Mouse (Mus musculus) midbrain, embryonic 15.5 days (tissue): ENCODE measurements around the gene Prima1. TPM values are rescaled to one million over a fixed set of nuclear protein-coding genes. Genes with fewer than 3 reads are reported as not detected.

Experiments used
- ATAC-seq: fragments of 200-750 bp; cut with Nextera tagmentation; replicated peaks from 2 replicates; pipeline ENCODE4 v1.8.0; 2017; ENCODE audit warnings: moderate TSS enrichment
- H3K27ac ChIP-seq: fragments of 300-500 bp; sonication (generic); 2 replicates; pipeline ENCODE4 v1.5.1; 2015; ENCODE audit warnings: mild to moderate bottlenecking, inconsistent platforms
- H3K27me3 ChIP-seq: fragments of 300-500 bp; sonication (generic); replicated peaks from 2 replicates; pipeline ENCODE4 v1.6.1; 2015; ENCODE audit warnings: inconsistent platforms
- H3K36me3 ChIP-seq: fragments of 300-500 bp; sonication (generic); replicated peaks from 2 replicates; pipeline ENCODE4 v1.6.1; 2015; ENCODE audit warnings: inconsistent platforms
- H3K4me1 ChIP-seq: fragments of 300-500 bp; sonication (generic); 2 replicates; pipeline ENCODE4 v1.6.1; 2015; ENCODE audit warnings: inconsistent platforms
- H3K4me2 ChIP-seq: fragments of 300-500 bp; sonication (generic); 2 replicates; pipeline ENCODE4 v1.6.1; 2015; ENCODE audit warnings: inconsistent platforms, mild to moderate bottlenecking, moderate library complexity
- H3K4me3 ChIP-seq: fragments of 300-500 bp; sonication (generic); 2 replicates; pipeline ENCODE4 v1.5.1; 2015; ENCODE audit warnings: mild to moderate bottlenecking, inconsistent platforms
- H3K9ac ChIP-seq: fragments of 300-500 bp; sonication (generic); 2 replicates; pipeline ENCODE4 v1.6.1; 2015; ENCODE audit warnings: mild to moderate bottlenecking, inconsistent platforms
- H3K9me3 ChIP-seq: fragments of 300-500 bp; sonication (generic); 2 replicates; pipeline ENCODE4 v1.6.1; 2016; ENCODE audit warnings: inconsistent platforms
- WGBS: fragments of 180-500 bp; shearing (Covaris S2); methylation state at CpG from one replicate; pipeline ENCODE4 v1.1.7; 2015; ENCODE audit warnings: mixed read lengths; 5-methylcytosine and 5-hydroxymethylcytosine counted together
- polyA plus RNA-seq: library from polyadenylated mRNA; unstranded; fragments of >200 nt; fragmentation: Nextera tagmentation; extraction: Ambion mirVana; gene quantifications from 2 replicates; pipeline ENCODE4 v1.2.1, GENCODE M21; 2015

Prima1 gene
- polyA plus RNA-seq, 1 experiment from 2014 or later: 1.2 TPM

- 93% methylated on average over 2 of the region's 2 CpGs for WGBS
These were observed 27.2 kb downstream of the Prima1 start for GRCm38 (mm10) chr12:103214797-103215196.

GRCm38 (mm10) chr12:103214270-103214669 is 27.7 kb downstream of the Prima1 start:
- no peak overlapping the region for H3K9ac ChIP-seq
- H3K36me3 ChIP-seq: no peaks in the 10 kb centered on the region
- H3K27me3 ChIP-seq: no peaks in the 10 kb centered on the region
- no peaks in the 10 kb centered on the region for H3K9me3 ChIP-seq
- H3K4me3 ChIP-seq: no peak overlapping the region
- 36% methylated on average over 10 of the region's 10 CpGs for WGBS
- H3K4me2 ChIP-seq: no peak overlapping the region
- H3K27ac ChIP-seq: peak overlapping the region; percentile 14; the same call in 1 of the 2 replicates
- peak; percentile 77 for ATAC-seq
- H3K4me1 ChIP-seq: peaks cover 14% of the 10 kb centered on the region; the same call in 1 of the 2 replicates

More at GRCm38 (mm10) chr12:103214797-103215196, 27.2 kb downstream of the Prima1 start:
- no peak overlapping the region for H3K9ac ChIP-seq
- H3K4me1 ChIP-seq: peaks cover 14% of the 10 kb centered on the region; the same call in 1 of the 2 replicates
- no peaks in the 10 kb centered on the region for H3K36me3 ChIP-seq
- peak; percentile 67 for ATAC-seq
- H3K4me3 ChIP-seq: no peak overlapping the region
- H3K27me3 ChIP-seq: no peaks in the 10 kb centered on the region
- peak overlapping the region; percentile 14; the same call in 1 of the 2 replicates for H3K27ac ChIP-seq
- no peak overlapping the region for H3K4me2 ChIP-seq
- no peaks in the 10 kb centered on the region for H3K9me3 ChIP-seq

- H3K27ac ChIP-seq: no peak overlapping the region
- ATAC-seq: no peak
- WGBS: 98% methylated on average over 2 of the region's 2 CpGs
These were observed 28.4 kb downstream of the Prima1 start for GRCm38 (mm10) chr12:103213591-103213990.

GRCm38 (mm10) chr12:103211078-103211477 is 30.9 kb downstream of the Prima1 start:
- Histone ChIP-seq H3K27ac (no peak overlapping the region), H3K4me2 (no peak overlapping the region), H3K9ac (no peak overlapping the region), H3K4me1 (peaks cover 14% of the 10 kb centered on the region; the same call in 1 of the 2 replicates), H3K4me3 (no peak overlapping the region), H3K27me3 (no peaks in the 10 kb centered on the region), H3K36me3 (no peaks in the 10 kb centered on the region), H3K9me3 (no peaks in the 10 kb centered on the region)
- ATAC-seq: no peak
- WGBS: 58% methylated on average over 5 of the region's 5 CpGs

More at GRCm38 (mm10) chr12:103213591-103213990, 28.4 kb downstream of the Prima1 start:
- Histone ChIP-seq H3K36me3 (no peaks in the 10 kb centered on the region), H3K4me3 (no peak overlapping the region), H3K27me3 (no peaks in the 10 kb centered on the region), H3K9me3 (no peaks in the 10 kb centered on the region), H3K9ac (no peak overlapping the region), H3K4me1 (peaks cover 14% of the 10 kb centered on the region; the same call in 1 of the 2 replicates), H3K4me2 (no peak overlapping the region)

- Histone ChIP-seq H3K4me2 (no peak overlapping the region), H3K27me3 (no peaks in the 10 kb centered on the region), H3K27ac (no peak overlapping the region), H3K4me1 (peaks cover 10% of the 10 kb centered on the region; the same call in 1 of the 2 replicates), H3K9ac (no peak overlapping the region), H3K9me3 (no peaks in the 10 kb centered on the region), H3K36me3 (no peaks in the 10 kb centered on the region), H3K4me3 (no peak overlapping the region)
- WGBS: 89% methylated on average over 7 of the region's 7 CpGs
- ATAC-seq: no peak
These were observed 32.4 kb downstream of the Prima1 start for GRCm38 (mm10) chr12:103209581-103209980.

DNA sequence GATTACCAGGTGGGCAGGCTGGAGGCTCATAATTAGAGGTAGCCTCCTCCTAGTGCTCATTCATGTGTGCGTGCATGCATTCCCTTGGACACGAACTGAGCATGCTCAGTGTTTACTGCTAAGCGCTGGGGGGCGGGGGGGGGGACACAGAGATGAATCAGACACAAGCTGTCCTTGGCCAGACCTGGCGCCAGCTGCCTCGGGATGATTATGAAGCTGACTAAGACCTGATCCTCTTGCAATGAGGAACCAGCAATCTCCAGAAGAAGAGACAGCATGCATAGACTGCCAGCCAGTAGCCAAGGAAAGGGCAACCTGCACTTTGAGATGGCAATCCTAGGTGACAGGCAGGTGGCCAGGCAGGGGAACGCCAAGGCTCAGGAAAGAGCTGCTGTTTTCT is 36.4 kb downstream of the Prima1 start:
- Histone ChIP-seq H3K27me3 (no peaks in the 10 kb centered on the region), H3K9ac (no peak overlapping the region), H3K36me3 (no peaks in the 10 kb centered on the region), H3K4me2 (no peak overlapping the region), H3K4me1 (peaks cover 12% of the 10 kb centered on the region), H3K27ac (no peak overlapping the region), H3K4me3 (no peak overlapping the region), H3K9me3 (no peaks in the 10 kb centered on the region)
- ATAC-seq: no peak
- 83% methylated on average over 7 of the region's 7 CpGs for WGBS

DNA sequence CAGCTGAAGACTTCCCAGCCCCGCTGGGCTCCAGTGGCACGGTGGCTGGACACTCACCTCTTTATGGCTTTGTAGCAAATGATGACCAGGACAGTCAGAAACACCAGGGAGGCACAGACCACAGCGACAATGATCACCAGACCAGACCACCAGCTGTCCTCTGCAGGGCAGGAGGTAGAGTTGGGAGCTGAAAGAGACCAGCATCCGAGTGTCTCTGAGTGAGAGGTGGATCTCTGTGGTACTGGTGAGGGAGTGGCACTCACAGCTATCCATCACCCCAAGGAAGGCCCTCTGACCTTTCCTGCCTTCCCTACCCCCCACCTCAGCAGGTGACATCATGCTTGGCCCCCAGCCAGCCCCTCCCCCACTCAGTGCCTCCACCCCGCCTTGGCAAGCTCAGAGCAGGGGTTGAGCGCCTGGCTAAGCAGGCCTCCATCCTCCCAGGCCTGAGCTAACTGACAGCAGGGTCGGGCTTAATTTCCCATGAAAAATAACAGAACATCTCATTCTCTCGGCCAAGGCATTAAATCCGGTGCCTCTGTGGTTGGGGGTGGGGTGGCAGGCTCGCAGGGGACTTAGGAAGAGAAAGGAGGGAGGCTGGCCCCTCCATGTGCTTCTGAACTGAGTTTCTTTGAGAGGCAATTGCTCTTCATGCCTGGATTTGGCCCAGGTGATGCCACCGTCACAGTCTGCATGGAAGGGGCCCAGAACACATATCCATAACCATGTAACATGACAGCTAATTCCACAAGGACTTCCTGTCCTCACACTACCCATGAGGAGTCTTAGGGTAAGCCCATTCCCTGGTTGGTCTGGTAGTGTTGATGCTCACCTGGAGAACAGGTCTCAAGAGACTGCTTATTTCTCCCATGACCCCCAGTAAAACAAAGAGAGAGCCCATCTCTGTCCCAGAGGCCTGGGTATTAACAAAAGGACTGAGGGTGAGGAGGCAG is 39.1 kb downstream of the Prima1 start:
- Histone ChIP-seq H3K4me2 (no peak overlapping the region), H3K4me1 (peaks cover 12% of the 10 kb centered on the region), H3K27ac (peak overlapping the region; percentile 31), H3K4me3 (no peak overlapping the region), H3K9ac (no peak overlapping the region), H3K27me3 (no peaks in the 10 kb centered on the region), H3K36me3 (no peaks in the 10 kb centered on the region), H3K9me3 (no peaks in the 10 kb centered on the region)
- WGBS: 25% methylated on average over 11 of the region's 11 CpGs
- ATAC-seq: peak; percentile 68

- Histone ChIP-seq H3K36me3 (no peaks in the 10 kb centered on the region), H3K27ac (no peak overlapping the region), H3K9me3 (no peaks in the 10 kb centered on the region), H3K4me3 (no peak overlapping the region), H3K27me3 (no peaks in the 10 kb centered on the region), H3K4me1 (no peaks in the 10 kb centered on the region), H3K9ac (no peak overlapping the region), H3K4me2 (no peak overlapping the region)
- WGBS: 67% methylated on average over 5 of the region's 5 CpGs
- no peak for ATAC-seq
These were observed 49.0 kb downstream of the Prima1 start for GRCm38 (mm10) chr12:103192996-103193395.

DNA sequence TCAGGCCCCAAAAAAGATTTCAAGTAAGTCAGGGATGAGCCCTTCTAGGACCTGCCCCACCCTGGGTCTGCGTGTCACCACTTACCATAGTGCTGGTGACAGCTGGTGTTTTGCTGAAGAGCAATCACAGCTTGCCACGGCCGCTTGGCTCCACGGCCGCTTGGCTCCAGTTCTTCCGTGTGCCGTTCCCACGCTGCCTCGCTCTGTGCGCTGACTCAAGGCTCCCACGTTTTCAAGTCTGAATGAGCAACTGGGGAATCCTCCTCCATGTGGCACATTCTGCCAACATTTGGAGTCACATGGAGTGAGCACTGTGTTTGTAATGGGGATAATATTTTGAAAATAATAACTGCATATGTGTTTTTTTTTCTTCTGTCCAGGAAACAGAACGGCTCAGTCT is 52.2 kb downstream of the Prima1 start:
- H3K4me1 ChIP-seq: no peaks in the 10 kb centered on the region
- no peak overlapping the region for H3K4me2 ChIP-seq
- no peak overlapping the region for H3K27ac ChIP-seq
- H3K9ac ChIP-seq: no peak overlapping the region
- ATAC-seq: 0 out of 2 replicates have a peak, but pooled peaks have one; percentile 22
- 69% methylated on average over 12 of the region's 12 CpGs for WGBS
- H3K27me3 ChIP-seq: no peaks in the 10 kb centered on the region
- no peaks in the 10 kb centered on the region for H3K9me3 ChIP-seq
- H3K36me3 ChIP-seq: 0 out of 2 replicates have a peak, but pooled peaks cover 3% of the 10 kb centered on the region
- H3K4me3 ChIP-seq: no peak overlapping the region

- Histone ChIP-seq H3K27me3 (no peaks in the 10 kb centered on the region), H3K4me3 (no peak overlapping the region), H3K4me2 (no peak overlapping the region), H3K36me3 (0 out of 2 replicates have a peak, but pooled peaks cover 5% of the 10 kb centered on the region), H3K27ac (no peak overlapping the region), H3K9me3 (no peaks in the 10 kb centered on the region), H3K9ac (no peak overlapping the region), H3K4me1 (no peaks in the 10 kb centered on the region)
- ATAC-seq: no peak
- 49% methylated on average over 8 of the region's 8 CpGs for WGBS
These were observed 53.7 kb downstream of the Prima1 start for GRCm38 (mm10) chr12:103188223-103188622.

- ATAC-seq: no peak
- Histone ChIP-seq H3K9ac (no peak overlapping the region), H3K36me3 (0 out of 2 replicates have a peak, but pooled peaks cover 5% of the 10 kb centered on the region), H3K4me2 (no peak overlapping the region), H3K27me3 (no peaks in the 10 kb centered on the region), H3K9me3 (no peaks in the 10 kb centered on the region), H3K4me1 (no peaks in the 10 kb centered on the region), H3K4me3 (no peak overlapping the region), H3K27ac (no peak overlapping the region)
- WGBS: 86% methylated on average over 7 of the region's 7 CpGs
These were observed 54.9 kb downstream of the Prima1 start for GRCm38 (mm10) chr12:103187020-103187419.

- Histone ChIP-seq H3K4me1 (no peaks in the 10 kb centered on the region), H3K4me2 (no peak overlapping the region), H3K4me3 (no peak overlapping the region), H3K36me3 (0 out of 2 replicates have a peak, but pooled peaks cover 5% of the 10 kb centered on the region), H3K9ac (no peak overlapping the region), H3K9me3 (no peaks in the 10 kb centered on the region), H3K27ac (no peak overlapping the region), H3K27me3 (no peaks in the 10 kb centered on the region)
- WGBS: 28% methylated on average over 7 of the region's 7 CpGs
- ATAC-seq: no peak
These were observed 58.9 kb downstream of the Prima1 start for GRCm38 (mm10) chr12:103183057-103183456.
